Mouse (Mus musculus): ENCODE data around the gene Cldn10.
A peak's percentile ranks its signal among the peaks of the same experiment; 100 is the strongest.

GRCm38 (mm10) chr14:118796694-118797058 lies 9.0 kb downstream of the Cldn10 start:
- TF ChIP-seq TAL1 (IDR thresholded peaks at IDR 0.05; ENCODE audit: low read length), result no peak
- TF ChIP-seq GATA1 (IDR thresholded peaks at IDR 0.05; ENCODE audit: low read length), result peak; percentile 39; the same call in 1 of the 2 replicates

Measured in erythroblast, embryonic 14.5 days (primary cell).